Mouse (Mus musculus): Measurements from ENCODE around the gene Myo10. TPM values are rescaled to one million over a fixed set of nuclear protein-coding genes. Genes with fewer than 3 reads are reported as not detected.

The Myo10 gene
- polyA plus RNA-seq, 1 experiment from 2014 or later, result 28.8 TPM

DNA sequence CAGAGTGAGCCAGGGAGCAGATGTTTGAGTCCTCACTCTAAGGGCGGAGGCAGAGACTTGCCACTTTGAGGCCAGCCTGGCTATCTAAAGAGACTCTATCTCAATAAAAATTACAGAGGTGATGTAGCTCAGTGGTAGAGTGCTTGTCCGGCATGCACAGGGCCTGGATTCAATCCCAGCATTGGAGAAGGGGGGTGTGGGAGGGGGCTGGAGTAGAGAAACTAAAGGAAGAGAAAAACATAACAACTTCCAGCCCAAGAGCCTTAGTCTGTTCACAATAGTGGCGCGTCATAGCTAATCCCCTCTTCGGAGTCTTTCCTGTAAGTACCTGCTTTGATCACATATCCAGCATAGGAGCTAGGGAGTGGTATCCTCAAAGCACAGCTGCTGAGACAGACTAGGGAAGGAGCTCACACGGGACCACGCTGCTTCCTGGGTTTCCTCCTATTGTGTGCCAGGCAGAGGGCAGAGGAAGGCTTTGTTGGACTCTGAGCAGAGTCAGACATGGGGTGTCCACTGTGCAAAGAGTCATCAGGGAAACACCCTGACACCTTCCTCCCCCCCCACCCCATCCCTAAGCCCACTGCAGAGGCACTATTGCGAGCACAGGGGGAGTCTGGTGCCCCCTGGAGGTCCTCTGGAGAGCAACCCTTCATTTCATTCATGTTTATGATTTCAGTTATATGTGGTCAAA is 169.5 kb downstream of the Myo10 start:
- Histone ChIP-seq H3K27ac (ENCODE audit: low read length) (no peak overlapping the region), H3K4me2 (ENCODE audit: low read length) (no peak overlapping the region), H3K4me1 (ENCODE audit: control insufficient read depth, insufficient read depth, low read length) (no peaks in the 10 kb centered on the region), H3K27me3 (ENCODE audit: control insufficient read depth, insufficient read depth, low read depth, low read length) (no peaks in the 10 kb centered on the region), H3K9ac (ENCODE audit: low read depth, low read length) (no peak overlapping the region), H3K9me3 (replicated peaks; ENCODE audit: control insufficient read depth, low read length, poor library complexity, severe bottlenecking) (no peaks in the 10 kb centered on the region), H3K36me3 (ENCODE audit: control insufficient read depth, insufficient read depth, low read length) (peaks cover 4% of the 10 kb centered on the region; the same call in 1 of the 2 replicates), H3K4me3 (ENCODE audit: low read depth, low read length) (no peak overlapping the region)
- 47% methylated on average over 8 of the region's 8 CpGs for WGBS
- ATAC-seq, result peak; percentile 49; the same call in 1 of the 2 replicates

DNA sequence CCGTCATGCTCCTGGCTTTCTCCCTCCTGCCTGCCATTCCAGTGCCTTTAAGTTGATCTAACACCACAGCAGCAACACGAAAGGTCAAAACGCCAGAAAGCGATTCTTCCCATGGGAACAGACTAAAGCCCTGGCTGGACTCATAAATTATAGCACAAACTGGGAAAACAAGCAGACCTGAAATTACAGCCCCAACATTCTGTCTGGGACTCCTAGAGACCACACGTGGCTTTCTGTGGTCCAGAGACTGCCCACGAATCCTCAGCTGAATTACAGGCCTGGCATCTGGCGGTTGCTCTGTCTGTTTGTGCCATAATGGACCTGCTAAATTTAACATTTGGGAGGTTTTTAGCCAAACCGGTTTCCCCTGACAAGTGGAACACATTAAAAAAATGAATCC is 171.8 kb downstream of the Myo10 start:
- WGBS, result 83% methylated on average over 8 of the region's 8 CpGs
- no peak for ATAC-seq
- peaks cover 4% of the 10 kb centered on the region; the same call in 1 of the 2 replicates for H3K36me3 ChIP-seq (ENCODE audit: control insufficient read depth, insufficient read depth, low read length)

DNA sequence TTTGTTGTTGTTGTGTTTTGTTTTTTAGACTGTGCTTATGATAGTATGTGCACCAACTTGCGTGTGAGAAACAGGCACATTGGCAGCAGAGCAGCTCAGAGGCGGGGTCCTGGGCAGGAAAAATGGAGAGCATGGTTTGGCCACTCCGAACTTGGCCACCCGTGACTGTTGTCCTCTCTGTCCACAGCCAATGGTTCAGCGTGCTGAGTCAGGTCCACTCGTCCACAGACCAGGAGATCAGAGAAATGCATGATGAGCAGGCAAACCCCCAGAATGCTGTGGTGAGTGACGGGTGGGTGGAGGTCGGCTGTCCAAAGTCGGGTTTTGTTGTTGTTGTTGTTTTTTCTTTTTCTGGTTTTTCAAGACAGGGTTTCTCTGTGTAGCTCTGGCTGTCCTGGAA is 173.2 kb downstream of the Myo10 start:
- no peak overlapping the region for H3K27ac ChIP-seq (ENCODE audit: low read length)
- no peaks in the 10 kb centered on the region for H3K4me1 ChIP-seq (ENCODE audit: control insufficient read depth, insufficient read depth, low read length)
- no peaks in the 10 kb centered on the region for H3K27me3 ChIP-seq (ENCODE audit: control insufficient read depth, insufficient read depth, low read depth, low read length)
- H3K36me3 ChIP-seq (ENCODE audit: control insufficient read depth, insufficient read depth, low read length), result peaks cover 4% of the 10 kb centered on the region; the same call in 1 of the 2 replicates
- no peak for ATAC-seq
- H3K9ac ChIP-seq (ENCODE audit: low read depth, low read length), result no peak overlapping the region
- H3K4me2 ChIP-seq (ENCODE audit: low read length), result no peak overlapping the region
- no peaks in the 10 kb centered on the region for H3K9me3 ChIP-seq (replicated peaks; ENCODE audit: control insufficient read depth, low read length, poor library complexity, severe bottlenecking)
- 95% methylated on average over 9 of the region's 9 CpGs for WGBS
- H3K4me3 ChIP-seq (ENCODE audit: low read depth, low read length), result no peak overlapping the region

More for the DNA sequence above, 171.8 kb downstream of the Myo10 start:
- Histone ChIP-seq H3K4me3 (ENCODE audit: low read depth, low read length) (no peak overlapping the region), H3K9me3 (replicated peaks; ENCODE audit: control insufficient read depth, low read length, poor library complexity, severe bottlenecking) (no peaks in the 10 kb centered on the region), H3K27me3 (ENCODE audit: control insufficient read depth, insufficient read depth, low read depth, low read length) (no peaks in the 10 kb centered on the region), H3K27ac (ENCODE audit: low read length) (no peak overlapping the region), H3K9ac (ENCODE audit: low read depth, low read length) (no peak overlapping the region), H3K4me1 (ENCODE audit: control insufficient read depth, insufficient read depth, low read length) (no peaks in the 10 kb centered on the region), H3K4me2 (ENCODE audit: low read length) (no peak overlapping the region)

DNA sequence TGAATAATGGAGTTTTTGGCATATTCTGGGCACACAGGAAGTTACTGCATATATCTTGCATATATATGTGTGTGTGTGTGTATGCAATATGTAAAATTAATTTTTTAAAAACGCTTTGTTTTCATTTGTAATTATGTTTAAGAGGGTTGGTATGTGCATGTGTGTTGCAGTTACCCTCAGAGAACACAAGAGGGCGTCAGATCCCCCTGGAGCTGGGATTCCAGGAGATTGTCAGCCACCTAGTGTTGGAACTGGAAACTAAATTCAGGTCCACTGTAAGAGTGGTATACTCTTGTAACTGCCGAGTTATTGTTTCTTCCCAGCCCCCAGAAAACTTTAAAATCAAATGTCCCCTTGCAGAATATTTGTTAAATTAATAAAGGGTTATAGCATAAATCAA is 174.0 kb downstream of the Myo10 start:
- H3K27ac ChIP-seq (ENCODE audit: low read length), result no peak overlapping the region
- no peak overlapping the region for H3K4me3 ChIP-seq (ENCODE audit: low read depth, low read length)
- no peaks in the 10 kb centered on the region for H3K27me3 ChIP-seq (ENCODE audit: control insufficient read depth, insufficient read depth, low read depth, low read length)
- peaks cover 6% of the 10 kb centered on the region for H3K36me3 ChIP-seq (ENCODE audit: control insufficient read depth, insufficient read depth, low read length)
- H3K9me3 ChIP-seq (replicated peaks; ENCODE audit: control insufficient read depth, low read length, poor library complexity, severe bottlenecking), result no peaks in the 10 kb centered on the region
- H3K9ac ChIP-seq (ENCODE audit: low read depth, low read length), result no peak overlapping the region
- no peaks in the 10 kb centered on the region for H3K4me1 ChIP-seq (ENCODE audit: control insufficient read depth, insufficient read depth, low read length)
- no peak overlapping the region for H3K4me2 ChIP-seq (ENCODE audit: low read length)
- no peak for ATAC-seq
- WGBS, result 55% methylated on average over 3 of the region's 3 CpGs

DNA sequence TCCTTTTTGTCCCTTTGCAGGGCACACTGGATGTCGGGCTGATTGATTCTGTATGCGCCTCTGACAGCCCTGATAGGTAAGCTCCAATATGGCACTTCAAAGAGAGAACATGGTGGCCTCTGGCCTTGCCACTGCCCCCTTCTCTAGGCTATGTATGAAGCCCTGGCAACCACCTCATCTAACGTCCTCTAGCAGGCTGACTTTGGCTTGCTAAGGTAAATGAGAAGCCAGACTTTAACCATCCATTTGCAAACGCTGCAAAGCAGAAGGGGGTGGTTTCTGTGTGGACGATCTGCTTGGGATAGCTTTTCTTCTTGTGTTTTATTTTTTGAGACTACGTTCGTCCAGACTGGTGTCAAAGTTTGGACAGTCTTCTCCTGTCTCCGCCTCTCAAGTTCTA is 174.9 kb downstream of the Myo10 start:
- Histone ChIP-seq H3K4me1 (ENCODE audit: control insufficient read depth, insufficient read depth, low read length) (no peaks in the 10 kb centered on the region), H3K4me3 (ENCODE audit: low read depth, low read length) (no peak overlapping the region), H3K9ac (ENCODE audit: low read depth, low read length) (no peak overlapping the region), H3K9me3 (replicated peaks; ENCODE audit: control insufficient read depth, low read length, poor library complexity, severe bottlenecking) (no peaks in the 10 kb centered on the region), H3K27me3 (ENCODE audit: control insufficient read depth, insufficient read depth, low read depth, low read length) (no peaks in the 10 kb centered on the region), H3K27ac (ENCODE audit: low read length) (no peak overlapping the region), H3K36me3 (ENCODE audit: control insufficient read depth, insufficient read depth, low read length) (peaks cover 6% of the 10 kb centered on the region), H3K4me2 (ENCODE audit: low read length) (no peak overlapping the region)
- 92% methylated on average over 8 of the region's 8 CpGs for WGBS
- no peak for ATAC-seq

DNA sequence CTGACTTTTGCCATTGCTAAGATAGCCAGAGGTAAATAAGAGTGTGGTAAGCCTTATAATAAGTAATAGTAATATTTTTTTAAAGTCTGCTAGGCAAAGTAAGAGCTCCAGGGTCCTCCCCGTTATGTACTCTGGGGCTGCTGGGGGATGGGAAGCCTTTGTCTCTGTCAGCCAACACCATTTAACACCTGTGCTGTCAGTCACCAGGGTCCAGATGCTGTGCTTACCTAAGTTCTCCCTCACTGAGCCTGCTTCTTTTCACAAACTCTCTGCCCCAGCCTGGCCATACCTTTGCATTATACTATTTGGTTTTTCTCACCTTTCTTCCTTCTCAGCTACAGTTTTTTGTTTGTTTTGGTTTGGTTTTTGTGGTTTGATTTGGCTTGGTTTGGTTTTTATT is 175.6 kb downstream of the Myo10 start:
- Histone ChIP-seq H3K4me2 (ENCODE audit: low read length) (no peak overlapping the region), H3K4me1 (ENCODE audit: control insufficient read depth, insufficient read depth, low read length) (no peaks in the 10 kb centered on the region), H3K36me3 (ENCODE audit: control insufficient read depth, insufficient read depth, low read length) (peaks cover 6% of the 10 kb centered on the region), H3K9ac (ENCODE audit: low read depth, low read length) (no peak overlapping the region), H3K4me3 (ENCODE audit: low read depth, low read length) (no peak overlapping the region), H3K27ac (ENCODE audit: low read length) (no peak overlapping the region), H3K27me3 (ENCODE audit: control insufficient read depth, insufficient read depth, low read depth, low read length) (no peaks in the 10 kb centered on the region), H3K9me3 (replicated peaks; ENCODE audit: control insufficient read depth, low read length, poor library complexity, severe bottlenecking) (no peaks in the 10 kb centered on the region)
- ATAC-seq, result no peak
- WGBS, result 88% methylated on average over 1 of the region's 1 CpGs

DNA sequence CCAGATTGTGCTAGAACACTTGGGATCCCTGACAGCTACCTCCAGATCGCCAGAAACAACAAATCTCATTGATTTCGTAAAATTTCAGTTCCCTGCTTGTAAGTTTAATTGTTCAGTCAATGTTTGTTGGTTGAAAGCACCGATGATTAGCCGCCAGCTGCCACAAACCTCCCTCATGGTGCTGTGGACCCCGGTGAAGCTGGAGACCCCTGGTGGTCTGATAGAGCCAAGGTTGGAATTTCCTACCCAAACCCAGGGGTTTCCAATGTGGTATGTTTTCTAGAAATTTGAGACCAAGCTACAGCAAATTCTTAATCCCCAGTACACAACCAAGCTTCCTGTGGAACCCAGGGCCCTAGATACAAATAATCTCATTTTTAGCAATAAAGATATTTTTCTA is 179.4 kb downstream of the Myo10 start:
- H3K27me3 ChIP-seq (ENCODE audit: control insufficient read depth, insufficient read depth, low read depth, low read length), result no peaks in the 10 kb centered on the region
- peaks cover 6% of the 10 kb centered on the region for H3K36me3 ChIP-seq (ENCODE audit: control insufficient read depth, insufficient read depth, low read length)
- H3K4me3 ChIP-seq (ENCODE audit: low read depth, low read length), result no peak overlapping the region
- H3K4me1 ChIP-seq (ENCODE audit: control insufficient read depth, insufficient read depth, low read length), result no peaks in the 10 kb centered on the region
- WGBS, result 76% methylated on average over 5 of the region's 5 CpGs
- no peak overlapping the region for H3K4me2 ChIP-seq (ENCODE audit: low read length)
- H3K9ac ChIP-seq (ENCODE audit: low read depth, low read length), result no peak overlapping the region
- no peak overlapping the region for H3K27ac ChIP-seq (ENCODE audit: low read length)
- H3K9me3 ChIP-seq (replicated peaks; ENCODE audit: control insufficient read depth, low read length, poor library complexity, severe bottlenecking), result no peaks in the 10 kb centered on the region
- no peak for ATAC-seq

DNA sequence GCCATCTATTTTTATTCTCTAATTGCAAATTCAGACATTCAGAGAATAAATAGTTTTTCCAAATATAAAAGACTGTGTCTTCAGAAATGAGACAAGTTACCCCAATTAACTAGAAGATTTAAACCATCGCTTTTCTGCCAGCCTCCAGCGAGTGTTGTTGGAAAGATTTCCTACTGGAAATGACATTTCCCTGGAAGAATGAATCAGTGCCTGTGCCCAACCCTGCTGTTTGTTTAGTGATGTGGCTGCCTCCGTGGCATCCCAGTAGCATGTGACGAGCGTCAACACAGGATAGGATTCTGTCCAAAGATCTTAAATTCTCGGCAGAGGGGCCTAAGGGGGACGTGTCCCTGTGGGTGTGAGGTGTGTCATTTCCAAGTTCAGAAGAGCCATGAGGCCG is 179.9 kb downstream of the Myo10 start:
- no peak overlapping the region for H3K4me3 ChIP-seq (ENCODE audit: low read depth, low read length)
- no peak overlapping the region for H3K9ac ChIP-seq (ENCODE audit: low read depth, low read length)
- no peak overlapping the region for H3K27ac ChIP-seq (ENCODE audit: low read length)
- H3K4me1 ChIP-seq (ENCODE audit: control insufficient read depth, insufficient read depth, low read length), result no peaks in the 10 kb centered on the region
- 89% methylated on average over 8 of the region's 8 CpGs for WGBS
- H3K9me3 ChIP-seq (replicated peaks; ENCODE audit: control insufficient read depth, low read length, poor library complexity, severe bottlenecking), result no peaks in the 10 kb centered on the region
- H3K36me3 ChIP-seq (ENCODE audit: control insufficient read depth, insufficient read depth, low read length), result peaks cover 6% of the 10 kb centered on the region
- no peak for ATAC-seq
- H3K4me2 ChIP-seq (ENCODE audit: low read length), result no peak overlapping the region
- H3K27me3 ChIP-seq (ENCODE audit: control insufficient read depth, insufficient read depth, low read depth, low read length), result no peaks in the 10 kb centered on the region

DNA sequence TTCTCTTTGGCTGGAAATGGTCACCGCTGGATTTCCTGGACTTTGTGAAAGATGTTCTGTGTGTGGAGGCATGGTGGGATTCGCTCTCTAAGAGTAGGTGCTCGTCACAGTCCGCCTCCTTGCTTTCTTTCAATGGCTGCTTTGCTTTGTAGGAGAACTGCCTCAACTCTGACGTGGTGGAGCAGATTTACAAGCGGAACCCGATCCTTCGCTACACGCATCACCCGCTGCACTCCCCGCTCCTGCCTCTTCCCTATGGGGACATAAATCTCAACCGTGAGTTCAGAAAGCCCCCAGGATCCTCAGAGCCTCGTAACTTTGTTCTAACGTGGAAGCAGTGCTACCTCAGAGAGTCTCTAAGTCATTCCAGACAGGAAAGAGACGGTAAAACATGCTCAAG is 180.8 kb downstream of the Myo10 start:
- H3K27me3 ChIP-seq (ENCODE audit: control insufficient read depth, insufficient read depth, low read depth, low read length), result no peaks in the 10 kb centered on the region
- H3K9me3 ChIP-seq (replicated peaks; ENCODE audit: control insufficient read depth, low read length, poor library complexity, severe bottlenecking), result no peaks in the 10 kb centered on the region
- no peaks in the 10 kb centered on the region for H3K4me1 ChIP-seq (ENCODE audit: control insufficient read depth, insufficient read depth, low read length)
- H3K4me3 ChIP-seq (ENCODE audit: low read depth, low read length), result no peak overlapping the region
- H3K27ac ChIP-seq (ENCODE audit: low read length), result no peak overlapping the region
- H3K4me2 ChIP-seq (ENCODE audit: low read length), result no peak overlapping the region
- no peak for ATAC-seq
- H3K36me3 ChIP-seq (ENCODE audit: control insufficient read depth, insufficient read depth, low read length), result peaks cover 9% of the 10 kb centered on the region
- 88% methylated on average over 15 of the region's 15 CpGs for WGBS
- no peak overlapping the region for H3K9ac ChIP-seq (ENCODE audit: low read depth, low read length)

Data from midbrain, embryonic 16.5 days (tissue).